Mouse (Mus musculus) C3H10T1/2 (cell line): ENCODE measurements around the gene Cyp2d26. TPM values are rescaled to one million over a fixed set of nuclear protein-coding genes. Genes with fewer than 3 reads are reported as not detected.

Source experiments
- polyA plus RNA-seq, 2 experiments: library from polyadenylated mRNA; unstranded; fragments of >200 nt; fragmentation: generic; extraction: Trizol; gene quantifications; one replicate each; pipeline ENCODE4 v1.2.1; 2012; ENCODE audit warnings: missing spikeins in 2 of 2

Gene Cyp2d26
- not detected for polyA plus RNA-seq

DNA sequence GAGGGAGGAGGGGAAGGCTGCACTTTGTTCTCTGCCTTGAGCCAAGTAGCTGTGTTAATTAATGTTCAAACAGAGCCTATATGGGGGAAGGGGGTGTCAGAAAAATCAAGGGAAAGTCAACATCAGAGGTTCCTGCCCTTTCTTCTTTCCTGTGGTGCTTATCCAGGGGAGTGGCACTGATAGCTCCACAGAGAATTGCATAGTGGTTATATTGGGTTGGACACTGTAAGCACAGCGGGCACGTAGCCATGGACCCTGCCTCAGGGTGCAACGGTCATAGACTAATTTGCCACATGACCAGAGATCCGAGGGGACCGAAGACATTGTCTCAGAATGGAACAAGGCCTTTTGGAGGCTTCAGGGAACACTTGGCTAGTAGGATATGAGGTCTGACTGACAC lies at the start of gene Cyp2d26:
Cyp2d26 (minus strand) TSS at position 18 of the 400 bp plus-strand sequence.

DNA sequence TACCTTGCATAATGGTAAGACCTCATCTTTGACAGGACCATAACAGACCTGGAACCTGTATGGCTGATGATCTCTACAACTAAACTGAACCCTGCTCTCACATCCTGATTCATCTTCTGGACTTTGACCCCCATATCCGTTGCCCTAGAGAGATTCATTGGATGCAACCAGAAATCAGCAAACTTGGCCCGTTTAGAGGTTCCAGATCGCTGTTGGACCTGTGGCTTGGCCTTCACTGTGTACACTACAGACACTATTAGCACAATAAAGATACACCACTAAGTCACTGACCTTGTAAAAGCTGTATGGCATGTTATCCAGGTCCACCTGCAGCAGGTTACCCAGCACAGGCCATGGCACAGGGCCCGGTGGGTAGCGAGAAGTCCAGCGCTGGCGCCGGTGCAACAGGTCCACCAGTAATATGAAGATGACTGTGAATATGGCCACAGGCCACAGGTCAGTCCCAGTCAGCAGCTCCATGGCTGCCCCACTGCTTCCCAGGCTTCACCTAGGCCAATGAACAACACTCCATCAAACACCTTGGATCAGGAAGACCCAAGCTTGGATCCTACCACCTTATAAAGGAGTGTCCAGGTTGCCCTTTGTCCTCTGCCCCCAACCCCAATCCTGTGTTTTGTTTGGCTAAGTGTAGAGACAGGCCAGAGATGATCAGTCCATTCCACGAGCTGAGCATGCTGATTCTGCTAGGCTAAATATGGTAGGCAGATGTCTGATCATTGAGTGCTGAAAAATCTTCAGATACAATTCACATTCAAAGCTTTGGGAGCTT lies 30.3 kb downstream of the Cyp2d26 start, which contains the start of gene Cyp2d40:
Cyp2d40 (minus strand) TSS at position 553 of the 790 bp plus-strand sequence.

Other genes starting within 250 kb of the Cyp2d26 start
- not detected for gene Cyp2d12, start 239.2 kb downstream of the Cyp2d26 start, polyA plus RNA-seq
- not detected for gene Cyp2d34, start 173.3 kb downstream of the Cyp2d26 start, polyA plus RNA-seq
- gene Cyp2d40, start 30.1 kb downstream of the Cyp2d26 start, polyA plus RNA-seq: not detected
- 1 to 10 TPM; 1.5 to 9.7 TPM for gene Tcf20, start 193.6 kb upstream of the Cyp2d26 start, polyA plus RNA-seq
- under 1 TPM; 0.01 to 0.19 TPM for gene Nfam1, start 239.0 kb upstream of the Cyp2d26 start, polyA plus RNA-seq